26 mouse cellular contexts compared by ENCODE assay signal in the genomic region with DNA sequence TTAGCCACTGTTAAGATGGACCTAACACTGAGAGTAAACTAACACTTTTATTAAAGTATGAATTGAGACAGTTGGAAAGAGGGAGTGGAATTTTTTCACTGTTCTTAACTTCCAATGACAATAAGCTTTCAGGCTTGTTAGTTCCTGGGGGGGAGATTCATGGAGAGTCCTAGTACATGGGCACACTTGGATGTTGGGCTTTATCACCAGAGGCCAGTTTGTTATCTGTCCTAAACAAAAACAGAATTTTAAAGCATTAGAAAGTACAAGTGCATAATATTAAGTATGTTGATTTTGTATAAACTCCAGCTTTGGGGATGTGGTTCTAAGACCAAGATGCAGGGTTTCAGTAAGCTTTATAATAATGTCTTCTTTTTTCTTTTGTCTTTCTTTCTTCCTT. TPM values are rescaled to one million over a fixed set of nuclear protein-coding genes. Genes with fewer than 3 reads are reported as not detected.
DNase-seq lines count a peak whose midpoint lies in the region; ATAC-seq and TF ChIP-seq lines count a peak whose summit lies in the region.
"Had no signal": no experiment of that assay in that cellular context is flagged by ENCODE, and none has a peak within 500 bp of the region (broad histone marks: within the 10 kb centered on the region; RNA-seq: fewer than 3 reads in every experiment).

No protein-coding gene starts in this region.

- no peak overlapping the region for H3K27ac ChIP-seq in MEL (ENCODE audit: control insufficient read depth, low read depth, low read length)
- H3K27ac ChIP-seq in liver, embryonic 14.5 days, result no peak overlapping the region
- H3K27ac ChIP-seq: embryonic facial prominence, embryonic 12.5 days; forebrain, embryonic 13.5 days; hindbrain, embryonic 12.5 days; limb, embryonic 10.5 days; limb, embryonic 15.5 days; lung, embryonic 15.5 days; midbrain, embryonic 13.5 days had no signal

- peak in 1 of 2 experiments; percentile 40; a peak in 1 of 4 replicates for TF ChIP-seq EP300 in MEL (IDR thresholded peaks at IDR 0.05; ENCODE audit: low read depth in 1 of 2, low read length in 2 of 2)
- TF ChIP-seq EP300 in liver, embryonic 14.5 days (IDR thresholded peaks at IDR 0.05; ENCODE audit: low read depth), result peak; percentile 40; the same call in 1 of the 2 replicates

- no peaks in the 10 kb centered on the region for H3K27me3 ChIP-seq in MEL (ENCODE audit: control insufficient read depth in 1 of 2, insufficient read depth in 2 of 2, low read length in 2 of 2)
- no peaks in the 10 kb centered on the region for H3K27me3 ChIP-seq in liver, embryonic 14.5 days (ENCODE audit: control insufficient read depth, insufficient read depth, low read length)
- H3K27me3 ChIP-seq: embryonic facial prominence, embryonic 12.5 days; forebrain, embryonic 13.5 days; hindbrain, embryonic 12.5 days; limb, embryonic 15.5 days; lung, embryonic 15.5 days; midbrain, embryonic 13.5 days had no signal

- H3K4me3 ChIP-seq in MEL (ENCODE audit: control insufficient read depth in 1 of 2, insufficient read depth in 1 of 2, low read depth in 2 of 2, low read length in 2 of 2), result no peak overlapping the region
- no peak overlapping the region for H3K4me3 ChIP-seq in liver, embryonic 14.5 days (ENCODE audit: insufficient read depth in 1 of 2, low read depth in 2 of 2, low read length in 2 of 2)
- H3K4me3 ChIP-seq: embryonic facial prominence, embryonic 12.5 days; forebrain, embryonic 13.5 days; hindbrain, embryonic 12.5 days; limb, embryonic 10.5 days; limb, embryonic 15.5 days; lung, embryonic 15.5 days; midbrain, embryonic 13.5 days had no signal

- DNase-seq in MEL (ENCODE audit: low read depth, low spot score), result peak; percentile 38
- DNase-seq in liver, embryonic 14.5 days (ENCODE audit: low read depth in 3 of 3, low spot score in 3 of 3), result peak in 1 of 3 experiments; percentile 50
- DNase-seq in adrenal gland, adult (ENCODE audit: inconsistent age in 2 of 2, low spot score in 1 of 2), result no peak
- DNase-seq in urinary bladder, adult 18-20 months (ENCODE audit: low spot score in 2 of 2), result no peak
- DNase-seq in thymus, adult 18-20 months, result no peak
- DNase-seq: adrenal gland, adult 2 months; adrenal gland, postnatal 36 days; B cell, adult 2 months; cerebellum, adult 9-10 months; embryo, embryonic 11 days; gastrocnemius, postnatal 10 days; kidney, adult 9 months; kidney, postnatal 14 days; layer of hippocampus, adult 9-11 months; retina, postnatal 1 day; right cerebral cortex, postnatal 14 days had no signal

- TF ChIP-seq POLR2A in MEL (IDR thresholded peaks at IDR 0.05; ENCODE audit: control insufficient read depth in 1 of 2, insufficient read depth in 1 of 2, low read depth in 1 of 2, low read length in 2 of 2, poor library complexity in 1 of 2), result no peak

- H3K36me3 ChIP-seq in MEL (ENCODE audit: control insufficient read depth in 1 of 2, insufficient read depth in 2 of 2, low read length in 2 of 2), result peaks cover 4 to 42% of the 10 kb centered on the region in 2 experiments
- H3K36me3 ChIP-seq in liver, embryonic 14.5 days (replicated peaks; ENCODE audit: control insufficient read depth, insufficient read depth, low read depth), result peaks cover 25% of the 10 kb centered on the region

- no peak for TF ChIP-seq CTCF in MEL (IDR thresholded peaks at IDR 0.05 in 2 of 3, conservative IDR thresholded peaks at IDR 0.05 in 1 of 3; ENCODE audit: control insufficient read depth in 1 of 3, insufficient read depth in 1 of 3, low read depth in 2 of 3, low read length in 3 of 3, poor library complexity in 1 of 3, severe bottlenecking in 1 of 3)
- TF ChIP-seq CTCF in liver, embryonic 14.5 days (IDR thresholded peaks at IDR 0.05; ENCODE audit: low read depth), result no peak

- H3K4me2 ChIP-seq in liver, embryonic 14.5 days (ENCODE audit: low read depth), result peak overlapping the region; percentile 46
- H3K4me2 ChIP-seq: embryonic facial prominence, embryonic 12.5 days; forebrain, embryonic 13.5 days; hindbrain, embryonic 12.5 days; limb, embryonic 15.5 days; lung, embryonic 15.5 days; midbrain, embryonic 13.5 days had no signal

- TF ChIP-seq RAD21 in MEL (IDR thresholded peaks at IDR 0.05; ENCODE audit: low read depth, low read length), result no peak

- H3K9ac ChIP-seq in MEL (ENCODE audit: control insufficient read depth, low read depth, low read length, poor library complexity, severe bottlenecking), result no peak overlapping the region
- no peak overlapping the region; the same call in 1 of the 2 replicates for H3K9ac ChIP-seq in liver, embryonic 14.5 days (replicated peaks)
- H3K9ac ChIP-seq: embryonic facial prominence, embryonic 12.5 days; forebrain, embryonic 13.5 days; hindbrain, embryonic 12.5 days; limb, embryonic 15.5 days; lung, embryonic 15.5 days; midbrain, embryonic 13.5 days had no signal

- H3K79me2 ChIP-seq in MEL (ENCODE audit: control insufficient read depth, insufficient read depth, low read length, poor library complexity), result peaks cover 21% of the 10 kb centered on the region

- peaks cover 12 to 13% of the 10 kb centered on the region in 2 experiments for H3K4me1 ChIP-seq in MEL (ENCODE audit: control insufficient read depth in 1 of 2, insufficient read depth in 2 of 2, low read length in 2 of 2)
- peaks cover 32 to 34% of the 10 kb centered on the region in 2 experiments for H3K4me1 ChIP-seq in liver, embryonic 14.5 days (replicated peaks; ENCODE audit: control insufficient read depth in 2 of 2, insufficient read depth in 2 of 2, low read length in 1 of 2)
- H3K4me1 ChIP-seq: embryonic facial prominence, embryonic 12.5 days; limb, embryonic 10.5 days; limb, embryonic 15.5 days; lung, embryonic 15.5 days had no signal

- 0 out of 2 replicates have a peak, but pooled peaks have one; percentile 30 for ATAC-seq in erythroblast, adult 5-6 weeks (replicated peaks; ENCODE audit: low FRiP score, poor library complexity, severe bottlenecking)
- peak; percentile 38; the same call in 1 of the 2 replicates for ATAC-seq in liver, embryonic 14.5 days (ENCODE audit: insufficient read depth)
- ATAC-seq in megakaryocyte-erythroid progenitor cell, adult 5-6 weeks (replicated peaks; ENCODE audit: low FRiP score, low TSS enrichment, poor library complexity, severe bottlenecking), result peak; percentile 64; the same call in 1 of the 2 replicates
- ATAC-seq: forebrain, embryonic 13.5 days; intestine, embryonic 16.5 days; midbrain, embryonic 13.5 days had no signal

- no peaks in the 10 kb centered on the region for H3K9me3 ChIP-seq in MEL (replicated peaks; ENCODE audit: insufficient read depth, low read length)
- H3K9me3 ChIP-seq in liver, embryonic 14.5 days (ENCODE audit: control insufficient read depth, low read length), result no peaks in the 10 kb centered on the region
- H3K9me3 ChIP-seq: embryonic facial prominence, embryonic 12.5 days; forebrain, embryonic 13.5 days; hindbrain, embryonic 12.5 days; limb, embryonic 10.5 days; limb, embryonic 15.5 days; lung, embryonic 15.5 days; midbrain, embryonic 13.5 days had no signal

TF ChIP-seq in MEL, 35 proteins besides CTCF, POLR2A, EP300 and RAD21:
- TF ChIP-seq TBP (IDR thresholded peaks at IDR 0.05; ENCODE audit: low read depth, low read length), result no peak
- no peak for TF ChIP-seq ELF1 (IDR thresholded peaks at IDR 0.05; ENCODE audit: low read depth, low read length)
- 0 out of 2 replicates have a peak, but pooled peaks have one; percentile 15 for TF ChIP-seq TAL1 (IDR thresholded peaks at IDR 0.05; ENCODE audit: low read length)
- TF ChIP-seq HCFC1 (IDR thresholded peaks at IDR 0.05; ENCODE audit: low read depth, low read length), result no peak
- no peak for TF ChIP-seq KAT2A (conservative IDR thresholded peaks at IDR 0.05; ENCODE audit: low read depth, low read length)
- no peak for TF ChIP-seq MAZ (IDR thresholded peaks at IDR 0.05; ENCODE audit: low read depth, low read length)
- TF ChIP-seq USF2 (IDR thresholded peaks at IDR 0.05; ENCODE audit: borderline replicate concordance in 1 of 2, insufficient read depth in 1 of 2, low read depth in 1 of 2, low read length in 2 of 2), result no peak
- peak; percentile 68 for TF ChIP-seq GATA1 (IDR thresholded peaks at IDR 0.05; ENCODE audit: low read depth, low read length)
- TF ChIP-seq SIN3A (IDR thresholded peaks at IDR 0.05; ENCODE audit: low read length), result 0 out of 2 replicates have a peak, but pooled peaks have one; percentile 1
- TF ChIP-seq E2F4 (IDR thresholded peaks at IDR 0.05; ENCODE audit: borderline replicate concordance, low read depth, low read length), result no peak
- TF ChIP-seq TCF12 (IDR thresholded peaks at IDR 0.05; ENCODE audit: low read depth, low read length), result peak; percentile 69

RNA-seq across cellular contexts. Expression of a gene that starts 13.1 kb away (rescaled TPM):
- total RNA-seq in MEL (2012; rRNA removed), result 33.5 and 36.5 TPM in 2 replicates
- polyA plus RNA-seq in MEL (2012; ENCODE audit: insufficient read depth in 1 of 2, insufficient read length in 2 of 2, low read depth in 1 of 2, low replicate concordance in 2 of 2, missing spikeins in 1 of 2), result 100 to 1,000 TPM in 1 of 2 experiments, 10 to 100 TPM in 1; 73.3 to 123 TPM
- 145 and 146 TPM in 2 replicates for total RNA-seq in erythroblast, adult 5-6 weeks (2015; ENCODE audit: low replicate concordance)
- total RNA-seq in erythroblast, adult 5-6 weeks (2017; ENCODE audit: low replicate concordance), result 336 and 395 TPM in 2 replicates
- polyA plus RNA-seq in liver, embryonic 14.5 days (2012; rRNA removed), result 17.9 and 33.6 TPM in 2 replicates
- polyA plus RNA-seq in liver, embryonic 14.5 days (2014; fragmentation: Nextera tagmentation; extraction: Ambion mirVana), result 51.2 and 58.0 TPM in 2 replicates
- total RNA-seq in megakaryocyte-erythroid progenitor cell, adult 5-6 weeks (2014; fragmentation: Nextera tagmentation), result 93.4 and 93.5 TPM in 2 replicates
- 205 and 207 TPM in 2 replicates for total RNA-seq in megakaryocyte-erythroid progenitor cell, adult 5-6 weeks (2017)
